Mouse (Mus musculus) bone marrow macrophage, adult 2 months (primary cell): ENCODE measurements at regions not wholly inside any gene's neighbourhood (a gene's known extent, or its start where the extent isn't known, plus 50 kb on each side); places are given as distances from the start of the nearest gene placed in this dataset.

Source experiments
- CTCF ChIP-seq: IDR thresholded peaks from 2 replicates; pipeline ENCODE4 v1.5.1; 2012; ENCODE audit warnings: low read depth, mild to moderate bottlenecking, low read length, moderate library complexity
- POLR2A ChIP-seq: IDR thresholded peaks from 2 replicates; pipeline ENCODE4 v1.6.1; 2012; ENCODE audit warnings: mild to moderate bottlenecking, low read depth, low read length, borderline replicate concordance

DNA sequence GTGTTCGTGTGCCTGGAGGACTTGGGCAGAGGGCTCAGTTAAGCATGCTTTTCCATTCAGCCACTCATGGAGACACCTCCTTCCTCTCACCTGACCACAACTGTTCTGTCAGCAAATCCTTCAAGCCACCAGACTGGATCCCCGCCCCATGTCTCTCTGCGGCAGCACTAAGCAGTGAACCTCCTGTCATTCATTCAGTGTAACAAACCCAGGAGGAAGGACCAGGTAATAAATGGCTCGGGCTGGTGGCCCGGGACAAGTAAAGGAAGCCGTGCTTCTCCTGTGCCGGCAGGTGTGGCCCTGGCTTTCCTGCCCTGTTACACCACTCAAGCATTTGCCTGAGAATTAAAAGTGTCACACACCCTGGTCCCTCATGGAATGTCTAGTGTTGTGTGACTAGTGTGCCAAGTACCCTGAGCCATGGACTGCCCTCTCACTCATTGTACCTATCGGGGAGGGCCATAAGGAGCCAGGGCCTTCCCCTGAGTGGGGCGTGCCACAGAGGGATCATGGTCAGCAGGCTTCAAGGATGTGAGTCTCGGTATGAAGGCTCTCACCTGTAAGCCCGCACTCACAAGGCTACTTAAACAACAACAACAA lies 207.6 kb upstream of the Lrfn2 start:
- TF ChIP-seq CTCF (no peak), POLR2A (no peak)
